Mouse (Mus musculus): ENCODE data around the gene Sigirr. TPM values are rescaled to one million over a fixed set of nuclear protein-coding genes. Genes with fewer than 3 reads are reported as not detected.

The Sigirr gene
- 4.5 and 5.0 TPM in 2 replicates for total RNA-seq (2021)
- long read RNA-seq, partial matches to known transcripts: 14 of 22 reads
- long read RNA-seq, other reads (novel, unspliced or antisense): 4 of 22 reads

- DNase-seq: peak; percentile 29
Observed at GRCm38 (mm10) chr7:141099911-141100691, at the start of gene Sigirr. Gene Sigirr, minus strand, starts transcription at chr7:141100572.

GRCm38 (mm10) chr7:141148639-141149038 lies 48.3 kb upstream of the Sigirr start:
- DNase-seq: no peak

GRCm38 (mm10) chr7:141147044-141147443 lies 46.7 kb upstream of the Sigirr start:
- DNase-seq: no peak

GRCm38 (mm10) chr7:141146043-141146595 lies 45.7 kb upstream of the Sigirr start:
- no peak for DNase-seq

- no peak for DNase-seq
Observed at GRCm38 (mm10) chr7:141145403-141145802, 45.0 kb upstream of the Sigirr start.

GRCm38 (mm10) chr7:141144650-141145049 lies 44.3 kb upstream of the Sigirr start:
- DNase-seq: no peak

GRCm38 (mm10) chr7:141143861-141144260 lies 43.5 kb upstream of the Sigirr start:
- peak; percentile 17 for DNase-seq

- DNase-seq: peak; percentile 60
Observed at GRCm38 (mm10) chr7:141143112-141143511, 42.7 kb upstream of the Sigirr start.

- no peak for DNase-seq
Observed at GRCm38 (mm10) chr7:141141326-141141725, 41.0 kb upstream of the Sigirr start.

GRCm38 (mm10) chr7:141131904-141132755 lies 31.8 kb upstream of the Sigirr start:
- DNase-seq: no peak

- DNase-seq: peak; percentile 91
Observed at GRCm38 (mm10) chr7:141131024-141131820, 30.9 kb upstream of the Sigirr start.

- no peak for DNase-seq
Observed at GRCm38 (mm10) chr7:141123517-141123856, 23.1 kb upstream of the Sigirr start.

- peak; percentile 94 for DNase-seq
Observed at GRCm38 (mm10) chr7:141122689-141123516, 22.5 kb upstream of the Sigirr start.

- peak; percentile 45 for DNase-seq
Observed at GRCm38 (mm10) chr7:141122245-141122644, 21.9 kb upstream of the Sigirr start, which contains the start of gene Ptdss2. Gene Ptdss2, plus strand, starts transcription at chr7:141122382.

- no peak for DNase-seq
Observed at GRCm38 (mm10) chr7:141121051-141121531, 20.7 kb upstream of the Sigirr start.

GRCm38 (mm10) chr7:141120605-141121004 lies 20.2 kb upstream of the Sigirr start:
- no peak for DNase-seq

GRCm38 (mm10) chr7:141119487-141119886 lies 19.1 kb upstream of the Sigirr start:
- DNase-seq: no peak

- DNase-seq: no peak
Observed at GRCm38 (mm10) chr7:141117636-141118035, 17.3 kb upstream of the Sigirr start, which contains the start of gene Ano9. Gene Ano9, minus strand, starts transcription at chr7:141117806.

GRCm38 (mm10) chr7:141115874-141116273 lies 15.5 kb upstream of the Sigirr start:
- DNase-seq: no peak

- DNase-seq: no peak
Observed at GRCm38 (mm10) chr7:141103161-141103560, 2.8 kb upstream of the Sigirr start.

GRCm38 (mm10) chr7:141097177-141097576 lies 3.2 kb downstream of the Sigirr start:
- no peak for DNase-seq
